Mouse (Mus musculus): ENCODE results near the gene Hhat.

DNA sequence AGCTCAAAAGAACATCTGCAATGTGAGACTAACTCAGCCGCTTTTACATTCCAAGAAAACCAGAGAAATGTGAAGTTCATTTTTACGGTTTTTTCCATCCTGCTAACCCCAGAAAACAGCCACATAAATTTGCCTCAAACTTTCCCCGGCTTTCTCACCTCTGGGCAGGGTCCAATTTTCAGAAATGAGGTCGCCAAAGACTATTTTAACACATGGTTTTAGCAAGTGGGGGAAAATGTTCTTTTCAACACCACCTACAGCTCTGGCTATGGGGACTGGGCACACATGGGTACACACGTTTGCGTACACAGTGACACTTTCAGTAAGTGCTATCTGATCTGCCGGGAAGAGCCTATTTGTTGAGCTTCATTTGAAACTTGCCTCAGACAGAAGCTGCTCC lies 40.5 kb downstream of the Hhat start:
- TF ChIP-seq CTCF (IDR thresholded peaks at IDR 0.05; ENCODE audit: extremely low read depth, insufficient read depth, insufficient read length, insufficient replicate concordance) (no peak), POLR2A (IDR thresholded peaks at IDR 0.05; ENCODE audit: low read depth, low read length) (no peak)

All from spleen, adult 2 months (tissue).